ENCODE assay signal across 16 mouse cellular contexts in genomic region chr11:19633621-19634020, GRCm38 (mm10).
"Had no signal": no experiment of that assay in that cellular context is flagged by ENCODE, and none has a peak within 500 bp of the region (broad histone marks: within the 10 kb centered on the region; RNA-seq: fewer than 3 reads in every experiment).

No protein-coding gene starts in this region.

- H3K4me3 ChIP-seq: limb, embryonic 12.5 days; limb, embryonic 15.5 days; midbrain, embryonic 10.5 days had no signal

- H3K36me3 ChIP-seq: limb, embryonic 12.5 days; limb, embryonic 15.5 days; midbrain, embryonic 10.5 days had no signal

- H3K27ac ChIP-seq: kidney, postnatal 0 days; limb, embryonic 12.5 days; limb, embryonic 15.5 days; liver, embryonic 14.5 days; midbrain, embryonic 10.5 days had no signal

- DNase-seq: kidney, adult 2 months; kidney, postnatal 25 days; layer of hippocampus, postnatal 36 days; left cerebral cortex, postnatal 4 days; liver, postnatal 0 days; lung, embryonic 14.5 days; midbrain, embryonic 14.5 days; thymus, adult 18-20 months; thymus, postnatal 14 days; thymus, postnatal 4 days had no signal

- H3K9me3 ChIP-seq: limb, embryonic 12.5 days; limb, embryonic 15.5 days; midbrain, embryonic 10.5 days had no signal

- H3K4me1 ChIP-seq: limb, embryonic 15.5 days; midbrain, embryonic 10.5 days had no signal

- H3K27me3 ChIP-seq: limb, embryonic 15.5 days had no signal

- H3K9ac ChIP-seq: limb, embryonic 12.5 days; limb, embryonic 15.5 days; liver, embryonic 14.5 days; liver, postnatal 0 days; lung, embryonic 14.5 days had no signal

- ATAC-seq: liver, postnatal 0 days; lung, postnatal 0 days had no signal
